Mouse (Mus musculus): Measurements from ENCODE around the gene Zfp292. TPM values are rescaled to one million over a fixed set of nuclear protein-coding genes. Genes with fewer than 3 reads are reported as not detected.
A peak's percentile ranks its signal among the peaks of the same experiment; 100 is the strongest.

Zfp292 gene
- polyA plus RNA-seq, 1 experiment from 2014 or later = 52.8 TPM

- ATAC-seq (ENCODE audit: low FRiP score, low TSS enrichment) (no peak), DNase-seq (no peak)
- H3K9ac ChIP-seq (replicated peaks; ENCODE audit: low read length) = no peak overlapping the region
- no peak overlapping the region for H3K4me2 ChIP-seq (ENCODE audit: low read length)
- no peaks in the 10 kb centered on the region for H3K9me3 ChIP-seq (ENCODE audit: control insufficient read depth, low read length)
- H3K27me3 ChIP-seq (ENCODE audit: control insufficient read depth, insufficient read depth, low read length) = no peaks in the 10 kb centered on the region
- peaks cover 5% of the 10 kb centered on the region; the same call in 1 of the 2 replicates for H3K36me3 ChIP-seq (ENCODE audit: control insufficient read depth, insufficient read depth, low read length)
- H3K4me3 ChIP-seq (replicated peaks; ENCODE audit: low read depth, low read length) = no peak overlapping the region
- WGBS = 100% methylated on average over 1 of the region's 1 CpGs
- H3K4me1 ChIP-seq (ENCODE audit: control insufficient read depth, insufficient read depth, low read length) = peaks cover 3% of the 10 kb centered on the region; the same call in 1 of the 2 replicates
- H3K27ac ChIP-seq (replicated peaks; ENCODE audit: low read depth, low read length) = no peak overlapping the region
Measured at GRCm38 (mm10) chr4:34843839-34844238, 38.9 kb downstream of the Zfp292 start.

GRCm38 (mm10) chr4:34842826-34843225 lies 39.9 kb downstream of the Zfp292 start:
- Histone ChIP-seq H3K27me3 (ENCODE audit: control insufficient read depth, insufficient read depth, low read length) (no peaks in the 10 kb centered on the region), H3K4me2 (ENCODE audit: low read length) (no peak overlapping the region), H3K4me3 (replicated peaks; ENCODE audit: low read depth, low read length) (no peak overlapping the region), H3K4me1 (ENCODE audit: control insufficient read depth, insufficient read depth, low read length) (peaks cover 3% of the 10 kb centered on the region; the same call in 1 of the 2 replicates), H3K27ac (replicated peaks; ENCODE audit: low read depth, low read length) (no peak overlapping the region), H3K9ac (replicated peaks; ENCODE audit: low read length) (no peak overlapping the region), H3K9me3 (ENCODE audit: control insufficient read depth, low read length) (no peaks in the 10 kb centered on the region), H3K36me3 (ENCODE audit: control insufficient read depth, insufficient read depth, low read length) (peaks cover 15% of the 10 kb centered on the region; the same call in 1 of the 2 replicates)
- no peak for DNase-seq
- peak; percentile 55; the same call in 1 of the 2 replicates for ATAC-seq (ENCODE audit: low FRiP score, low TSS enrichment)
- 92% methylated on average over 3 of the region's 3 CpGs for WGBS

- no peak overlapping the region for H3K9ac ChIP-seq (replicated peaks; ENCODE audit: low read length)
- DNase-seq = no peak
- no peaks in the 10 kb centered on the region for H3K9me3 ChIP-seq (ENCODE audit: control insufficient read depth, low read length)
- H3K4me2 ChIP-seq (ENCODE audit: low read length) = no peak overlapping the region
- H3K27ac ChIP-seq (replicated peaks; ENCODE audit: low read depth, low read length) = no peak overlapping the region
- no peaks in the 10 kb centered on the region for H3K27me3 ChIP-seq (ENCODE audit: control insufficient read depth, insufficient read depth, low read length)
- peaks cover 29% of the 10 kb centered on the region for H3K36me3 ChIP-seq (ENCODE audit: control insufficient read depth, insufficient read depth, low read length)
- ATAC-seq (ENCODE audit: low FRiP score, low TSS enrichment) = no peak
- 92% methylated on average over 4 of the region's 4 CpGs for WGBS
- H3K4me1 ChIP-seq (ENCODE audit: control insufficient read depth, insufficient read depth, low read length) = no peaks in the 10 kb centered on the region
- no peak overlapping the region for H3K4me3 ChIP-seq (replicated peaks; ENCODE audit: low read depth, low read length)
Measured at GRCm38 (mm10) chr4:34831496-34831895, 51.3 kb downstream of the Zfp292 start.

- H3K4me3 ChIP-seq (replicated peaks; ENCODE audit: low read depth, low read length) = no peak overlapping the region
- DNase-seq (no peak), ATAC-seq (ENCODE audit: low FRiP score, low TSS enrichment) (no peak)
- H3K9me3 ChIP-seq (ENCODE audit: control insufficient read depth, low read length) = no peaks in the 10 kb centered on the region
- H3K4me1 ChIP-seq (ENCODE audit: control insufficient read depth, insufficient read depth, low read length) = no peaks in the 10 kb centered on the region
- H3K4me2 ChIP-seq (ENCODE audit: low read length) = no peak overlapping the region
- H3K27me3 ChIP-seq (ENCODE audit: control insufficient read depth, insufficient read depth, low read length) = no peaks in the 10 kb centered on the region
- H3K27ac ChIP-seq (replicated peaks; ENCODE audit: low read depth, low read length) = no peak overlapping the region
- no peak overlapping the region for H3K9ac ChIP-seq (replicated peaks; ENCODE audit: low read length)
- peaks cover 24% of the 10 kb centered on the region for H3K36me3 ChIP-seq (ENCODE audit: control insufficient read depth, insufficient read depth, low read length)
- 93% methylated on average over 3 of the region's 3 CpGs for WGBS
Measured at GRCm38 (mm10) chr4:34829456-34829855, 53.3 kb downstream of the Zfp292 start.

GRCm38 (mm10) chr4:34823901-34824300 lies 58.9 kb downstream of the Zfp292 start:
- Histone ChIP-seq H3K4me2 (ENCODE audit: low read length) (no peak overlapping the region), H3K9me3 (ENCODE audit: control insufficient read depth, low read length) (no peaks in the 10 kb centered on the region), H3K27ac (replicated peaks; ENCODE audit: low read depth, low read length) (no peak overlapping the region), H3K9ac (replicated peaks; ENCODE audit: low read length) (no peak overlapping the region), H3K27me3 (ENCODE audit: control insufficient read depth, insufficient read depth, low read length) (no peaks in the 10 kb centered on the region), H3K36me3 (ENCODE audit: control insufficient read depth, insufficient read depth, low read length) (peaks cover 18% of the 10 kb centered on the region), H3K4me1 (ENCODE audit: control insufficient read depth, insufficient read depth, low read length) (no peaks in the 10 kb centered on the region), H3K4me3 (replicated peaks; ENCODE audit: low read depth, low read length) (no peak overlapping the region)
- ATAC-seq (ENCODE audit: low FRiP score, low TSS enrichment) (no peak), DNase-seq (no peak)
- 93% methylated on average over 1 of the region's 1 CpGs for WGBS

- Histone ChIP-seq H3K4me3 (replicated peaks; ENCODE audit: low read depth, low read length) (no peak overlapping the region), H3K9me3 (ENCODE audit: control insufficient read depth, low read length) (no peaks in the 10 kb centered on the region), H3K9ac (replicated peaks; ENCODE audit: low read length) (no peak overlapping the region), H3K36me3 (ENCODE audit: control insufficient read depth, insufficient read depth, low read length) (peaks cover 32% of the 10 kb centered on the region), H3K4me2 (ENCODE audit: low read length) (no peak overlapping the region), H3K4me1 (ENCODE audit: control insufficient read depth, insufficient read depth, low read length) (no peaks in the 10 kb centered on the region), H3K27me3 (ENCODE audit: control insufficient read depth, insufficient read depth, low read length) (no peaks in the 10 kb centered on the region), H3K27ac (replicated peaks; ENCODE audit: low read depth, low read length) (no peak overlapping the region)
- WGBS = 93% methylated on average over 4 of the region's 4 CpGs
- DNase-seq (no peak), ATAC-seq (ENCODE audit: low FRiP score, low TSS enrichment) (no peak)
Measured at GRCm38 (mm10) chr4:34819904-34820303, 62.9 kb downstream of the Zfp292 start.

- H3K27me3 ChIP-seq (ENCODE audit: control insufficient read depth, insufficient read depth, low read length) = no peaks in the 10 kb centered on the region
- H3K4me2 ChIP-seq (ENCODE audit: low read length) = no peak overlapping the region
- WGBS = 86% methylated on average over 14 of the region's 14 CpGs
- H3K9me3 ChIP-seq (ENCODE audit: control insufficient read depth, low read length) = no peaks in the 10 kb centered on the region
- H3K4me1 ChIP-seq (ENCODE audit: control insufficient read depth, insufficient read depth, low read length) = no peaks in the 10 kb centered on the region
- no peak overlapping the region for H3K9ac ChIP-seq (replicated peaks; ENCODE audit: low read length)
- peaks cover 21% of the 10 kb centered on the region for H3K36me3 ChIP-seq (ENCODE audit: control insufficient read depth, insufficient read depth, low read length)
- ATAC-seq (ENCODE audit: low FRiP score, low TSS enrichment) = no peak
- no peak overlapping the region for H3K27ac ChIP-seq (replicated peaks; ENCODE audit: low read depth, low read length)
- no peak overlapping the region for H3K4me3 ChIP-seq (replicated peaks; ENCODE audit: low read depth, low read length)
- DNase-seq = no peak
Measured at GRCm38 (mm10) chr4:34801166-34802034, 81.4 kb downstream of the Zfp292 start.

- H3K4me3 ChIP-seq (replicated peaks; ENCODE audit: low read depth, low read length) = no peak overlapping the region
Measured at GRCm38 (mm10) chr4:34798005-34798404, 84.8 kb downstream of the Zfp292 start.

More at GRCm38 (mm10) chr4:34798005-34798404, 84.8 kb downstream of the Zfp292 start:
- Histone ChIP-seq H3K4me1 (ENCODE audit: control insufficient read depth, insufficient read depth, low read length) (no peaks in the 10 kb centered on the region), H3K36me3 (ENCODE audit: control insufficient read depth, insufficient read depth, low read length) (no peaks in the 10 kb centered on the region), H3K27ac (replicated peaks; ENCODE audit: low read depth, low read length) (no peak overlapping the region), H3K9ac (replicated peaks; ENCODE audit: low read length) (no peak overlapping the region), H3K4me2 (ENCODE audit: low read length) (no peak overlapping the region), H3K9me3 (ENCODE audit: control insufficient read depth, low read length) (no peaks in the 10 kb centered on the region), H3K27me3 (ENCODE audit: control insufficient read depth, insufficient read depth, low read length) (no peaks in the 10 kb centered on the region)
- 85% methylated on average over 2 of the region's 2 CpGs for WGBS
- no peak for ATAC-seq (ENCODE audit: low FRiP score, low TSS enrichment)
- no peak for DNase-seq

Measured in midbrain, embryonic 14.5 days (tissue).